Mouse (Mus musculus) Patski (cell line): ENCODE data around the gene C8a. TPM values are rescaled to one million over a fixed set of nuclear protein-coding genes. Genes with fewer than 3 reads are reported as not detected.

Experiments used
- ATAC-seq: fragments of 100-300 bp; one replicate; pipeline ENCODE4 v1.8.0; 2021
- CTCF ChIA-PET: fragments of 350-600 bp; sonication (Branson Sonifier 250); formaldehyde crosslinking; loops from one replicate; lab custom pipeline; 2022; ENCODE audit warnings: inconsistent platforms; lab: Charles Lee
- POLR2A ChIA-PET: fragments of 350-600 bp; sonication (Branson Sonifier 250); formaldehyde crosslinking; loops from one replicate; lab custom pipeline; 2022; ENCODE audit warnings: antibody characterized with exemption, inconsistent platforms; lab: Charles Lee
- DNase-seq: peaks from one replicate; pipeline ENCODE4 v3.0.0-alpha.2; 2011; ENCODE audit warnings: low read depth, low spot score
- H3K27me3 ChIP-seq: fragments of 371-371 bp; one replicate; pipeline ENCODE4 v1.5.1; 2021
- CTCF ChIP-seq: fragments of 100-300 bp; IDR thresholded peaks from one replicate; pipeline ENCODE4 v1.5.1; 2021
- in situ Hi-C: fragments of 300-500 bp; cut with MboI; formaldehyde crosslinking; loops from 3 replicates; pipeline ENCODE4 v1.11.1; 2018; ENCODE audit warnings: low pct_unique_long_range_greater_than_20kb, mixed read lengths
- polyA plus RNA-seq: library from polyadenylated mRNA; unstranded; gene quantifications from one replicate; pipeline ENCODE4 v1.2.3, GENCODE M21; 2021

Gene C8a
- polyA plus RNA-seq, 1 experiment from 2014 or later: not detected

GRCm38 (mm10) chr4:104842204-104842603 lies 34.0 kb downstream of the C8a start:
- CTCF ChIA-PET: no interaction called here
- in situ Hi-C loops: no loop called here
- TF ChIP-seq CTCF: no peak
- no peaks in the 10 kb centered on the region for H3K27me3 ChIP-seq
- no peak for ATAC-seq
- POLR2A ChIA-PET: interaction anchor here (0.5 kb wide), 1 partner anchor 1953 kb away, joined by 3 read pairs; no protein-coding TSS in a partner anchor
- no peak for DNase-seq

GRCm38 (mm10) chr4:104838342-104838741 lies 37.9 kb downstream of the C8a start:
- ChIA-PET POLR2A (no interaction called here), CTCF (interaction anchor here (1.6 kb wide), 1 partner anchor 21 kb away, joined by 3 read pairs; no protein-coding TSS in a partner anchor)
- DNase-seq (no peak), ATAC-seq (no peak)
- in situ Hi-C loops: no loop called here
- no peaks in the 10 kb centered on the region for H3K27me3 ChIP-seq
- no peak for TF ChIP-seq CTCF

GRCm38 (mm10) chr4:104835096-104835495 lies 41.1 kb downstream of the C8a start:
- in situ Hi-C loops: no loop called here

GRCm38 (mm10) chr4:104828939-104829338 lies 47.3 kb downstream of the C8a start:
- POLR2A ChIA-PET: no interaction called here
- TF ChIP-seq CTCF: no peak
- no peaks in the 10 kb centered on the region for H3K27me3 ChIP-seq
- ATAC-seq (no peak), DNase-seq (no peak)
- in situ Hi-C loops: no loop called here
- CTCF ChIA-PET: no interaction called here

More at GRCm38 (mm10) chr4:104835096-104835495, 41.1 kb downstream of the C8a start:
- H3K27me3 ChIP-seq: no peaks in the 10 kb centered on the region
- CTCF ChIA-PET: interaction anchor here (1.2 kb wide), 1 partner anchor 8 kb away, joined by 3 read pairs; no protein-coding TSS in a partner anchor
- ATAC-seq: no peak
- no peak for TF ChIP-seq CTCF
- POLR2A ChIA-PET: no interaction called here
- DNase-seq: no peak

GRCm38 (mm10) chr4:104824381-104825077 lies 51.7 kb downstream of the C8a start:
- ATAC-seq (no peak), DNase-seq (no peak)
- ChIA-PET POLR2A (no interaction called here), CTCF (no interaction called here)
- H3K27me3 ChIP-seq: no peaks in the 10 kb centered on the region
- in situ Hi-C loops: no loop called here
- no peak for TF ChIP-seq CTCF

GRCm38 (mm10) chr4:104823597-104824101 lies 52.5 kb downstream of the C8a start:
- no peak for DNase-seq
- CTCF ChIA-PET: no interaction called here

GRCm38 (mm10) chr4:104819891-104820290 lies 56.3 kb downstream of the C8a start:
- no peak for DNase-seq
- ChIA-PET POLR2A (no interaction called here), CTCF (no interaction called here)
- no peaks in the 10 kb centered on the region for H3K27me3 ChIP-seq
- TF ChIP-seq CTCF: no peak
- no peak for ATAC-seq
- in situ Hi-C loops: no loop called here

More at GRCm38 (mm10) chr4:104823597-104824101, 52.5 kb downstream of the C8a start:
- POLR2A ChIA-PET: no interaction called here
- H3K27me3 ChIP-seq: no peaks in the 10 kb centered on the region
- ATAC-seq: no peak
- no peak for TF ChIP-seq CTCF
- in situ Hi-C loops: no loop called here

- ChIA-PET CTCF (no interaction called here), POLR2A (no interaction called here)
- DNase-seq: no peak
- H3K27me3 ChIP-seq: no peaks in the 10 kb centered on the region
- no peak for ATAC-seq
- in situ Hi-C loops: no loop called here
- no peak for TF ChIP-seq CTCF
Observed at GRCm38 (mm10) chr4:104818986-104819385, 57.2 kb downstream of the C8a start.

GRCm38 (mm10) chr4:104817509-104817908 lies 58.7 kb downstream of the C8a start:
- ChIA-PET POLR2A (no interaction called here), CTCF (interaction anchor here (0.6 kb wide), 1 partner anchor 21 kb away, joined by 4 read pairs; no protein-coding TSS in a partner anchor)
- no peak for DNase-seq
- in situ Hi-C loops: no loop called here
- no peak for TF ChIP-seq CTCF
- ATAC-seq: no peak
- no peaks in the 10 kb centered on the region for H3K27me3 ChIP-seq

- ChIA-PET CTCF (interaction anchor here (1.2 kb wide), 1 partner anchor 15 kb away, joined by 3 read pairs; no protein-coding TSS in a partner anchor), POLR2A (no interaction called here)
- ATAC-seq (no peak), DNase-seq (no peak)
- no peak for TF ChIP-seq CTCF
- no peaks in the 10 kb centered on the region for H3K27me3 ChIP-seq
- in situ Hi-C loops: no loop called here
Observed at GRCm38 (mm10) chr4:104816519-104817232, 59.5 kb downstream of the C8a start.

- ChIA-PET POLR2A (interaction anchor here (0.6 kb wide), 1 partner anchor 92 kb away, joined by 3 read pairs; no protein-coding TSS in a partner anchor), CTCF (no interaction called here)
- TF ChIP-seq CTCF: no peak
- ATAC-seq (no peak), DNase-seq (no peak)
- no peaks in the 10 kb centered on the region for H3K27me3 ChIP-seq
- in situ Hi-C loops: no loop called here
Observed at GRCm38 (mm10) chr4:104813617-104814016, 62.6 kb downstream of the C8a start.
